Mouse (Mus musculus): ENCODE measurements around the gene Med16. TPM values are rescaled to one million over a fixed set of nuclear protein-coding genes. Genes with fewer than 3 reads are reported as not detected.

Gene Med16
- polyA plus RNA-seq, 1 experiment from 2014 or later: 53.6 TPM

GRCm38 (mm10) chr10:79946752-79947322 is 38.1 kb upstream of the Med16 start:
- no peak for DNase-seq (ENCODE audit: low spot score)
- Histone ChIP-seq H3K4me1 (ENCODE audit: control insufficient read depth, insufficient read depth, low read length) (peaks cover 30% of the 10 kb centered on the region), H3K9ac (ENCODE audit: low read length) (0 out of 2 replicates have a peak overlapping the region, but pooled peaks have one; percentile 32)

GRCm38 (mm10) chr10:79945507-79946234 is 36.9 kb upstream of the Med16 start:
- Histone ChIP-seq H3K4me3 (ENCODE audit: low read depth, low read length) (no peak overlapping the region), H3K9ac (ENCODE audit: low read length) (peak overlapping the region; percentile 26; the same call in 1 of the 2 replicates), H3K27ac (ENCODE audit: low read depth, low read length) (peak overlapping the region; percentile 64; the same call in 1 of the 2 replicates), H3K36me3 (ENCODE audit: control insufficient read depth, insufficient read depth, low read length) (peaks cover 12% of the 10 kb centered on the region), H3K27me3 (ENCODE audit: control insufficient read depth, insufficient read depth, low read length) (no peaks in the 10 kb centered on the region), H3K9me3 (ENCODE audit: control insufficient read depth, low read length) (no peaks in the 10 kb centered on the region), H3K4me1 (ENCODE audit: control insufficient read depth, insufficient read depth, low read length) (peaks cover 30% of the 10 kb centered on the region), H3K4me2 (ENCODE audit: low read depth) (no peak overlapping the region)
- ATAC-seq (ENCODE audit: insufficient read depth, low FRiP score, low TSS enrichment) (peak; percentile 78; the same call in 1 of the 2 replicates), DNase-seq (ENCODE audit: low spot score) (peak; percentile 70)
- 8% methylated on average over 16 of the region's 16 CpGs for WGBS

More at GRCm38 (mm10) chr10:79946752-79947322, 38.1 kb upstream of the Med16 start:
- no peaks in the 10 kb centered on the region for H3K9me3 ChIP-seq (ENCODE audit: control insufficient read depth, low read length)
- 15% methylated on average over 7 of the region's 7 CpGs for WGBS
- H3K27me3 ChIP-seq (ENCODE audit: control insufficient read depth, insufficient read depth, low read length): no peaks in the 10 kb centered on the region
- peaks cover 16% of the 10 kb centered on the region for H3K36me3 ChIP-seq (ENCODE audit: control insufficient read depth, insufficient read depth, low read length)
- H3K4me2 ChIP-seq (ENCODE audit: low read depth): no peak overlapping the region
- peak overlapping the region; percentile 7; the same call in 1 of the 2 replicates for H3K27ac ChIP-seq (ENCODE audit: low read depth, low read length)
- H3K4me3 ChIP-seq (ENCODE audit: low read depth, low read length): no peak overlapping the region
- peak; percentile 40 for ATAC-seq (ENCODE audit: insufficient read depth, low FRiP score, low TSS enrichment)

GRCm38 (mm10) chr10:79943471-79943901 is 34.8 kb upstream of the Med16 start:
- no peak overlapping the region for H3K4me3 ChIP-seq (ENCODE audit: low read depth, low read length)
- H3K27me3 ChIP-seq (ENCODE audit: control insufficient read depth, insufficient read depth, low read length): no peaks in the 10 kb centered on the region
- 69% methylated on average over 9 of the region's 9 CpGs for WGBS
- no peak overlapping the region for H3K9ac ChIP-seq (ENCODE audit: low read length)
- no peak overlapping the region for H3K27ac ChIP-seq (ENCODE audit: low read depth, low read length)
- H3K9me3 ChIP-seq (ENCODE audit: control insufficient read depth, low read length): no peaks in the 10 kb centered on the region
- peaks cover 5% of the 10 kb centered on the region; the same call in 1 of the 2 replicates for H3K36me3 ChIP-seq (ENCODE audit: control insufficient read depth, insufficient read depth, low read length)
- H3K4me2 ChIP-seq (ENCODE audit: low read depth): no peak overlapping the region
- ATAC-seq (ENCODE audit: insufficient read depth, low FRiP score, low TSS enrichment) (no peak), DNase-seq (ENCODE audit: low spot score) (no peak)
- peaks cover 30% of the 10 kb centered on the region for H3K4me1 ChIP-seq (ENCODE audit: control insufficient read depth, insufficient read depth, low read length)

- 0 out of 2 replicates have a peak, but pooled peaks cover 2% of the 10 kb centered on the region for H3K36me3 ChIP-seq (ENCODE audit: control insufficient read depth, insufficient read depth, low read length)
- H3K27me3 ChIP-seq (ENCODE audit: control insufficient read depth, insufficient read depth, low read length): no peaks in the 10 kb centered on the region
- no peak overlapping the region for H3K27ac ChIP-seq (ENCODE audit: low read depth, low read length)
- DNase-seq (ENCODE audit: low spot score): no peak
- H3K9ac ChIP-seq (ENCODE audit: low read length): no peak overlapping the region
- H3K4me1 ChIP-seq (ENCODE audit: control insufficient read depth, insufficient read depth, low read length): peaks cover 33% of the 10 kb centered on the region
- no peaks in the 10 kb centered on the region for H3K9me3 ChIP-seq (ENCODE audit: control insufficient read depth, low read length)
- H3K4me2 ChIP-seq (ENCODE audit: low read depth): no peak overlapping the region
- H3K4me3 ChIP-seq (ENCODE audit: low read depth, low read length): no peak overlapping the region
- no peak for ATAC-seq (ENCODE audit: insufficient read depth, low FRiP score, low TSS enrichment)
- 96% methylated on average over 1 of the region's 1 CpGs for WGBS
These were observed 34.3 kb upstream of the Med16 start for GRCm38 (mm10) chr10:79942988-79943387.

- ATAC-seq (ENCODE audit: insufficient read depth, low FRiP score, low TSS enrichment) (no peak), DNase-seq (ENCODE audit: low spot score) (no peak)
- no peak overlapping the region for H3K9ac ChIP-seq (ENCODE audit: low read length)
- H3K4me1 ChIP-seq (ENCODE audit: control insufficient read depth, insufficient read depth, low read length): peaks cover 19% of the 10 kb centered on the region
- H3K27me3 ChIP-seq (ENCODE audit: control insufficient read depth, insufficient read depth, low read length): no peaks in the 10 kb centered on the region
- no peak overlapping the region for H3K4me2 ChIP-seq (ENCODE audit: low read depth)
- H3K36me3 ChIP-seq (ENCODE audit: control insufficient read depth, insufficient read depth, low read length): 0 out of 2 replicates have a peak, but pooled peaks cover 2% of the 10 kb centered on the region
- H3K9me3 ChIP-seq (ENCODE audit: control insufficient read depth, low read length): no peaks in the 10 kb centered on the region
- 58% methylated on average over 7 of the region's 7 CpGs for WGBS
- no peak overlapping the region for H3K4me3 ChIP-seq (ENCODE audit: low read depth, low read length)
- H3K27ac ChIP-seq (ENCODE audit: low read depth, low read length): no peak overlapping the region
These were observed 32.0 kb upstream of the Med16 start for GRCm38 (mm10) chr10:79940749-79941148.

GRCm38 (mm10) chr10:79937775-79938526 is 29.2 kb upstream of the Med16 start:
- Histone ChIP-seq H3K27me3 (ENCODE audit: control insufficient read depth, insufficient read depth, low read length) (no peaks in the 10 kb centered on the region), H3K4me1 (ENCODE audit: control insufficient read depth, insufficient read depth, low read length) (peaks cover 11% of the 10 kb centered on the region), H3K4me3 (ENCODE audit: low read depth, low read length) (no peak overlapping the region), H3K36me3 (ENCODE audit: control insufficient read depth, insufficient read depth, low read length) (0 out of 2 replicates have a peak, but pooled peaks cover 2% of the 10 kb centered on the region), H3K9ac (ENCODE audit: low read length) (no peak overlapping the region), H3K4me2 (ENCODE audit: low read depth) (no peak overlapping the region), H3K9me3 (ENCODE audit: control insufficient read depth, low read length) (no peaks in the 10 kb centered on the region), H3K27ac (ENCODE audit: low read depth, low read length) (no peak overlapping the region)
- no peak for ATAC-seq (ENCODE audit: insufficient read depth, low FRiP score, low TSS enrichment)
- WGBS: 46% methylated on average over 11 of the region's 11 CpGs
- no peak for DNase-seq (ENCODE audit: low spot score)

GRCm38 (mm10) chr10:79936911-79937441 is 28.3 kb upstream of the Med16 start:
- H3K4me1 ChIP-seq (ENCODE audit: control insufficient read depth, insufficient read depth, low read length): peaks cover 19% of the 10 kb centered on the region
- H3K9ac ChIP-seq (ENCODE audit: low read length): no peak overlapping the region
- no peak for ATAC-seq (ENCODE audit: insufficient read depth, low FRiP score, low TSS enrichment)
- no peak overlapping the region for H3K4me3 ChIP-seq (ENCODE audit: low read depth, low read length)
- peaks cover 3% of the 10 kb centered on the region; the same call in 1 of the 2 replicates for H3K36me3 ChIP-seq (ENCODE audit: control insufficient read depth, insufficient read depth, low read length)
- 84% methylated on average over 27 of the region's 27 CpGs for WGBS
- H3K27ac ChIP-seq (ENCODE audit: low read depth, low read length): no peak overlapping the region
- no peak for DNase-seq (ENCODE audit: low spot score)
- no peaks in the 10 kb centered on the region for H3K9me3 ChIP-seq (ENCODE audit: control insufficient read depth, low read length)
- H3K4me2 ChIP-seq (ENCODE audit: low read depth): no peak overlapping the region
- H3K27me3 ChIP-seq (ENCODE audit: control insufficient read depth, insufficient read depth, low read length): no peaks in the 10 kb centered on the region

- Histone ChIP-seq H3K27ac (ENCODE audit: low read depth, low read length) (no peak overlapping the region), H3K4me2 (ENCODE audit: low read depth) (no peak overlapping the region), H3K36me3 (ENCODE audit: control insufficient read depth, insufficient read depth, low read length) (peaks cover 3% of the 10 kb centered on the region; the same call in 1 of the 2 replicates), H3K9me3 (ENCODE audit: control insufficient read depth, low read length) (no peaks in the 10 kb centered on the region), H3K4me3 (ENCODE audit: low read depth, low read length) (no peak overlapping the region), H3K27me3 (ENCODE audit: control insufficient read depth, insufficient read depth, low read length) (no peaks in the 10 kb centered on the region), H3K9ac (ENCODE audit: low read length) (no peak overlapping the region), H3K4me1 (ENCODE audit: control insufficient read depth, insufficient read depth, low read length) (peaks cover 22% of the 10 kb centered on the region)
- WGBS: 81% methylated on average over 10 of the region's 10 CpGs
- ATAC-seq (ENCODE audit: insufficient read depth, low FRiP score, low TSS enrichment) (no peak), DNase-seq (ENCODE audit: low spot score) (no peak)
These were observed 27.7 kb upstream of the Med16 start for GRCm38 (mm10) chr10:79936284-79936910.

All from neural tube, embryonic 11.5 days (tissue).